Mouse (Mus musculus): ENCODE results near the gene Jsrp1.

- TF ChIP-seq CTCF (IDR thresholded peaks at IDR 0.05; ENCODE audit: low read depth) (no peak), EP300 (IDR thresholded peaks at IDR 0.05; ENCODE audit: low read depth) (no peak)
Measured at GRCm38 (mm10) chr10:80763502-80763901, 49.8 kb downstream of the Jsrp1 start.

Data from liver, postnatal 0 days (tissue).